Mouse (Mus musculus): ENCODE measurements around the gene Gm7876. TPM values are rescaled to one million over a fixed set of nuclear protein-coding genes. Genes with fewer than 3 reads are reported as not detected.

The Gm7876 gene
- not detected in 2 replicates for polyA plus RNA-seq (2012; rRNA removed)

GRCm38 (mm10) chr14:4708938-4709337 lies at the start of gene Gm7876:
TSS of gene Gm7876 (plus strand) at chr14:4709238.

GRCm38 (mm10) chr14:4663892-4664291 lies 45.1 kb upstream of the Gm7876 start, which contains the start of gene Gm3239:
TSS of gene Gm3239 (plus strand) at chr14:4664192.

GRCm38 (mm10) chr14:4726038-4726880 lies 17.2 kb downstream of the Gm7876 start, which contains the start of gene Gm3252:
TSS of gene Gm3252 (plus strand) at chr14:4726775.

Other genes with a start within 250 kb of the Gm7876 start
- not detected in 2 replicates for gene Gm3182, start 227.5 kb upstream of the Gm7876 start, polyA plus RNA-seq (2012; rRNA removed)
- not detected in 2 replicates for gene Gm3047, start 153.8 kb upstream of the Gm7876 start, polyA plus RNA-seq (2012; rRNA removed)
- gene Gm8159, start 76.9 kb upstream of the Gm7876 start, polyA plus RNA-seq (2012; rRNA removed) = not detected in 2 replicates
- gene Gm3239, start 45.0 kb upstream of the Gm7876 start, polyA plus RNA-seq (2012; rRNA removed) = not detected in 2 replicates
- gene Gm3252, start 17.5 kb downstream of the Gm7876 start, polyA plus RNA-seq (2012; rRNA removed) = 0.28 TPM in 1 of 2 replicates, not detected in the other
- gene Gm9602, start 67.1 kb downstream of the Gm7876 start, polyA plus RNA-seq (2012; rRNA removed) = not detected in 2 replicates
- not detected in 2 replicates for gene Gm3269, start 128.9 kb downstream of the Gm7876 start, polyA plus RNA-seq (2012; rRNA removed)
- gene Gm3264, start 146.3 kb downstream of the Gm7876 start, polyA plus RNA-seq (2012; rRNA removed) = not detected in 2 replicates
- gene Gm3278, start 183.2 kb downstream of the Gm7876 start, polyA plus RNA-seq (2012; rRNA removed) = not detected in 2 replicates

Measured in colon, adult 2 months (tissue).